Mouse (Mus musculus) liver, adult 2 months (tissue): Measurements from ENCODE around the gene Tmem72.

Experiments
- CTCF ChIP-seq: fragments of 200-500 bp; IDR thresholded peaks from 2 replicates; pipeline ENCODE4 v1.5.1; 2011; ENCODE audit warnings: low read depth, low read length, control low read depth
- POLR2A ChIP-seq: fragments of 200-500 bp; IDR thresholded peaks from 2 replicates; pipeline ENCODE4 v1.6.1; 2011; ENCODE audit warnings: low read length, control low read depth; ENCODE audit not compliant: insufficient read depth; ENCODE audit errors: extremely low read depth

DNA sequence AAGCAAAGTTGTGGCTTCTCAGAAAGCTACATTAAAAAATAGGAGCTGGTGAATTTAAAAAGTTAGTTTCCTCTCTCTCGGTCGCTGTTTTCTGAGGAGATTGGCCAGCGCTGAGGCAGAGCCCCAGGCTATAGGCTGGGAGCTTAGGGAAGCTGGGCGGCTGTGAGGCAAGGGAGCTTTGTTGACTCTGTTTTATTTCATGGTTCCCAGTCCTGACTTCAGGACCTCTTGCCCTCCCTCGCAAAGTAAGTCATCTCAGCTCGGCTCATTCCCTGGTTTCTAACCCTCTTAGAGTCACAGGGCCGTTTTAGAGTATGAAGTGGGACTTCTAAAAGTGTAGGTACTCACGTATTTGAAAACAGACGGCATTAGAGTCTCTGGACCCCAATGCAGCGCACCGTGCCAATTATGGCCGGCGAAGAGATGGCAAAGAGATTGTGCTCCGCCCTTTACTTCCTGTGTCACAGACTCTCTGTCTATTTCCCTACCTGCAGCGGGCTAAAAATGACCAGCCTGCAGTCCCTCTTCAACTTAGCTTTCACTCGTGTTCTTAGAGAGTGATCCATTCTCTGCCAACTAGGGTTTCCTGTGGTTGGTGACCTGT lies 42.3 kb downstream of the Tmem72 start:
- TF ChIP-seq CTCF (no peak), POLR2A (no peak)
